Mouse (Mus musculus) cerebellum, adult 18-20 months (tissue): ENCODE results near the gene Ulbp1.
A peak's percentile ranks its signal among the peaks of the same experiment; 100 is the strongest.
"Not testable (repeated sequence)": the region's sequence is repeated elsewhere in the genome, so short reads cannot be mapped to it uniquely, and the experiment has no call there.

ENCODE experiments used
- DNase-seq, 2 experiments: peaks; one replicate each; pipeline ENCODE4 v3.0.0; 2021

Gene Ulbp1

GRCm38 (mm10) chr10:7473197-7473889 is at the start of gene Ulbp1:
Ulbp1 (minus strand) TSS chr10:7473638.
- DNase-seq, result peak in 1 of 2 experiments; percentile 22

GRCm38 (mm10) chr10:7498180-7498579 is 24.7 kb upstream of the Ulbp1 start:
- not testable (repeated sequence) for DNase-seq

GRCm38 (mm10) chr10:7492384-7492783 is 18.9 kb upstream of the Ulbp1 start:
- not testable (repeated sequence) for DNase-seq

- DNase-seq, result no peak
Measured at GRCm38 (mm10) chr10:7483650-7484049, 10.2 kb upstream of the Ulbp1 start.

GRCm38 (mm10) chr10:7474225-7474624 is 787 bp upstream of the Ulbp1 start:
- not testable (repeated sequence) for DNase-seq

- DNase-seq, result no peak
Measured at GRCm38 (mm10) chr10:7471664-7472063, 1.8 kb downstream of the Ulbp1 start.

GRCm38 (mm10) chr10:7470457-7470856 is 3.0 kb downstream of the Ulbp1 start:
- peak in 1 of 2 experiments; percentile 2 for DNase-seq

GRCm38 (mm10) chr10:7469716-7470414 is 3.6 kb downstream of the Ulbp1 start:
- peak; percentile 67 to 76 for DNase-seq

GRCm38 (mm10) chr10:7462006-7462405 is 11.4 kb downstream of the Ulbp1 start:
- no peak for DNase-seq

GRCm38 (mm10) chr10:7438928-7439327 is 34.5 kb downstream of the Ulbp1 start:
- DNase-seq, result no peak

- DNase-seq, result peak in 1 of 2 experiments; percentile 7
Measured at GRCm38 (mm10) chr10:7393143-7394035, 80.0 kb downstream of the Ulbp1 start.

- DNase-seq, result peak in 1 of 2 experiments; percentile 21
Measured at GRCm38 (mm10) chr10:7391935-7392930, 81.2 kb downstream of the Ulbp1 start.

GRCm38 (mm10) chr10:7391561-7391934 is 81.9 kb downstream of the Ulbp1 start:
- DNase-seq, result peak in 1 of 2 experiments; percentile 16

GRCm38 (mm10) chr10:7391108-7391507 is 82.3 kb downstream of the Ulbp1 start:
- DNase-seq, result peak in 1 of 2 experiments; percentile 31
